Mouse (Mus musculus) bone marrow macrophage, adult 2 months (primary cell): Measurements from ENCODE around the gene Ccdc85c.

Source experiments
- CTCF ChIP-seq: IDR thresholded peaks from 2 replicates; pipeline ENCODE4 v1.5.1; 2012; ENCODE audit warnings: low read depth, mild to moderate bottlenecking, low read length, moderate library complexity
- POLR2A ChIP-seq: IDR thresholded peaks from 2 replicates; pipeline ENCODE4 v1.6.1; 2012; ENCODE audit warnings: mild to moderate bottlenecking, low read depth, low read length, borderline replicate concordance

DNA sequence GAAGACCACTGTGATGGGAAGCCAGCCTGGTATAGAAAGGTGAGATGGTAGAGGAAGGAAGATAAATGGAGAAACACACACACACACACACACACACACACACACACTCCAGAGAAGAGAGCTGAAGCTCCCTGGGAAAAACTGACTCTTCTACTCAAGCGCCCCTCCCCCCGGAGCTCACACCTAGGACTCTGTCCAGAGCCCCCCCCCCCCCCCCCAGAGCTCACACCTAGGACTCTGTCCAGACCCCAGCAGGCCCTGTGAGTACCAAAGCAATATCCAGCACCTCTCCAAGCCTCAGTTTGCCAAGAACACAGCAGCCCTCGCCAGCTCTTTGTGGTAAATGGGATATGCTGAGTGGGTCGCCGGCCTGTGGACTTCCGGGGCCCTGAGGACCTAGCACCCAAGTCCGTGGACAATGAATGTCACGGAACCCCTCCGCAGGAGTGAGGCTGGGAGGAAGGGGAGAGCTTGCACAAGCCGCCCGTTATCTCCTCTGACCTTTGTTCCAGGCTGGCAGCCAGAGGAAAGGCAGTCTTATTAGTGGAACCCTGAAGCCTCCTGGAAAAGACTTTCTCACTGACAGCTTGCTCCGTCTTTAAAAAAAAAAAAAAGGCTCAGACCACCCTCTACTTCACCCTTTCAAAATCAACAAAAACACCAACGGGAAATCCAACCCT, 4.8 kb downstream of the Ccdc85c start:
- TF ChIP-seq POLR2A: no peak
- TF ChIP-seq CTCF: no peak
